Mouse (Mus musculus) cerebellum, adult 18-20 months (tissue): ENCODE measurements around the gene Ccnd3.
A peak's percentile ranks its signal among the peaks of the same experiment; 100 is the strongest.

Experiments used
- DNase-seq, 2 experiments: peaks; one replicate each; pipeline ENCODE4 v3.0.0; 2021

Gene Ccnd3

DNA sequence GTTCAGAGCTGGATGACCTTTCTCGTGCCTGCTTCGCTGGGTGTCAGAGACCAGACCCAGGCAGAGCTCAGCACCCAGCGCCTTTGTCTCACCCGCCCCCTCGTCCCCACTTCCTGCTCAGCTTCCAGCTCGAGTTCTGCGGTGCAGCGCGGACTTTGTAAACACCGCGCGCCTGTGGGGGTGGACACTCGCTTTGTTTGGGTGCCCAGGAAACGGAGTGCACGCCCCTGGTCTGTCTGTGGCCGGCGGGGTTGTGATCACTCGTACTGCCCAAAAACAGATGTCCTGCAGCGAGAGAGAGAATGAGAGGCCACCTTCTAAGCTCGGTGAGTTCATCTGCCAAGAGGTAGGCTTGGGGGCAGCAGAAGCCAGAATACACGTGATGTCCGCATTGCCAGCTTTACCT lies at the start of gene Ccnd3:
Ccnd3 (plus strand) TSS at position 111 of the 406 bp plus-strand sequence.
- DNase-seq: peak; percentile 13 to 23

DNA sequence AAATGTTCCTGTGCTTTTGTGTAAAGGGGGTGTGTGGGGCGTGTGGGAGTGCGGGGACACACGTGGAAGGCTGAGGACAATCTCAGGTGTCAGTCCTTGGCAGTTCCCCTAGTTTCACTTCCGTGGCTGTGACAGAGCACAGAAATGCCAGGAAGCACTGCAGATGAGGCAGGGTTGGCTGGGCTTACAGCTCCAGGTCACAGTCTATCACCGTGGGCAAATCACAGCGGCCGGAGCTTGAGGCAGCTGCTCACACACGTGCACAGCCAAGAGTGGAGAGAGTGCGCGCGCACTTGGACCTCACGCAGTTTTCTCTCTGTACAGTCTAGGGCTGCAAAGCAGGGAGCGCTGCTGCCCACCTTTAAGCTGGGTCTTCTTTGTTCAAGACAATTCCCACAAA lies 46.5 kb upstream of the Ccnd3 start:
- no peak for DNase-seq

DNA sequence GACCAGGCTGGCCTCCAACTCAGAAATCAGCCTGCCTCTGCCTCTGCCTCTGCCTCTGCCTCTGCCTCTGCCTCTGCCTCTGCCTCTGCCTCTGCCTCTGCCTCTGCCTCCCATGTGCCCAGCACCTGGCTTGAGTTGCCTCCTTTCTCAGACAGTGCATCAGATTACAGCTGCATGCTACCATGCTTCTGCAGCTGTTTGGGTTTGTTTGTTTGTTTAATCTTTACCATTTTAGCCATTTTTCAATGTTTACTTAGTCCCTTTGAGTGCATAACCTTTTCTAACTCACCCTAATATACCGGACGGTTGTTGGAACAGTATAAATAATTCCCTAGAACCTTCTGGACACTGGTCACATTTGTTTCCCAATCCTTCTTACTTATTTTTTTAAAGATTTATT lies 45.9 kb upstream of the Ccnd3 start:
- DNase-seq: no peak

DNA sequence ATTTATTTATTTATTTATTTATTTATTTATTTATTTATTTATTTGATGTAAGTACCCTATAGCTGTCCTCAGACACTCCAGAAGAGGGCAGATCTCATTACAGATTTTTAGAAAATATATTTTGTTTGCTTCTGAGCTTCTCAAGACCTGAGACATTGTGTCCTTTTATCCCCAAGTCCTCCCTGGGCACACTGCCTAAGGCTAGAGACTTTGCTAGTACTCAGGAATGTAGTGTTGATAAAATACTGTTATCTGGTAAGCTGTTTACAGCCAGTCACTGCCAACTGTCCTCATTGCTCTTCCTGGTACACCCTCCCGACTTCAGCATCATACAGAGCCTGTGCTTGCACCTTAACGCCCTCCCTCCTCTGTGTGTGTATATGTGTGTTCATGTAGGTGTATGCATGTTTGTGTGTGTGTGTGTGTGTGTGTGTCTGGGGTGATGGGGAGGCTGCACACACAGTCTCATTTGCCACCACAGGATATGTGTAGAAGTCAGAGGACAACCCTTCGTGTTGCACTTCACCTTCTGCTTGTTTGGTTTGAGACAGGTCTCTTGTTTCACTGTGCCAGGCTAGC lies 45.4 kb upstream of the Ccnd3 start:
- DNase-seq: no peak

DNA sequence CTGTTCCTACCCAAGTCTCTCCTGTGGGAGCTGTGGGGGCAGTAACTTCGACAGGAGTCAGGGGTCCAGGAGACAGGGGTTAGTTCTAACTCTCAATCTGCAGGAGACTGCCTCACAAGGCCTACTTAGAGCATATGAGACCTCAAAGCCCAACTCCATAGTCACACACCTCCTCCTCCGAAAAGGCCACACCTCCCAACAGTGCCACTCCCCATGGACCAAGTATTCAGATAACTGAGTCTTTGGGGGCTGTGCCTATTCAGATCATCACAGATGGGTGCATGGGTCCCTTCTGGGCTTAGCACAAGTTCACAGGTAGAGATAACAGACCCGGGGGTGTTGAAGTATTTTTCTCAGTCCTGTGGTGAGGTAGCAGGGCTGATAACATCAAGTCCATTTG lies 43.2 kb upstream of the Ccnd3 start:
- no peak for DNase-seq

DNA sequence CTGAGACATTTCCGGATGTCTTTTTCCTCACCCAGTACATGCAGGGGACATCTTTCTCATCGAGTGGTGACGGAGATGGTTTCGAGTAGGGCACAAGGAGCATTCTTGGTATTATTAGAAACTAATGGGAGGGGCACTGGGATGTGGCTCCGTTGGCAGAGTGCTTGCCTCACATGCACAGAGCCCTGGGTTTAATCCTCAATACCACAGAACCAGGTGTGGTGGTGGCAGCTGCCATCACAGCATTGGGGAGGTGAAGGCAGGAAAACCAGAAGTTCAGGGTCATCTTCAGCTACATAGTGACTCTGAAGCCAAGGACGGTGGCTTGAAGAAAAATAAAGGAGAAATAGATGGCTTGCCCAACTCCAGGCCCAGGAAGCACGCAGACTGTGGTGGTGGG lies 42.6 kb upstream of the Ccnd3 start:
- no peak for DNase-seq

DNA sequence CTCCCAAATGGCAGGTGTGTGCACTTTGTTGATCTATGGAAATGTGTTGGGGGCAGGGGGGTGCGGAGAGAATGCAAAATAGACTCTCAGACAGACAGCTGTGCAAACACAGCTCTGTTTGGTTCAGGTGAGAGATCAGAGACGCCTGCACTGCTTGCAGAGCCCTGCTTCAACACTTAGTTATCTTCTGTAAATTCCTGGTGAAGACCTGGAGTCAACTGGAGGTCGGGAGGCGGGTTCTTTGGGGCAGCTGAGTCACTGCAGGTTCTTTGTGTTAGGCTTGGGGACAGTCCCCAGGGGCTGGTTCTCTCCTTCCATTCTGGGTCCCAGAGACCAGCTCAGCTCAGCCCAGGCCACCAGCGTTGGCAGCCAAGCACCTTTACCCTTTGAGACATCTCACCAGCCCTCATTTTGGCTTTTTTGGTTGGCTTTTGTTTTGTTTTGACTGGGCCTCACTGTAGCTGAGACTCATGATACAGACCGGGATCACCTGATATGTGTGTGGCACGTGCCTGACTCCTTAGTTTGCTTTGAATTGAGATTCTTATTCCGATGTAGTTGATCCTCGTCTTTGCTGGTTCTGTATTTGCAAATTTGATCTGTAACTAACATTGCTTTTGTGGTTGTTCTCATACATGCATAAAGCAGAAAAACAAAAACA lies 42.0 kb upstream of the Ccnd3 start:
- DNase-seq: no peak

DNA sequence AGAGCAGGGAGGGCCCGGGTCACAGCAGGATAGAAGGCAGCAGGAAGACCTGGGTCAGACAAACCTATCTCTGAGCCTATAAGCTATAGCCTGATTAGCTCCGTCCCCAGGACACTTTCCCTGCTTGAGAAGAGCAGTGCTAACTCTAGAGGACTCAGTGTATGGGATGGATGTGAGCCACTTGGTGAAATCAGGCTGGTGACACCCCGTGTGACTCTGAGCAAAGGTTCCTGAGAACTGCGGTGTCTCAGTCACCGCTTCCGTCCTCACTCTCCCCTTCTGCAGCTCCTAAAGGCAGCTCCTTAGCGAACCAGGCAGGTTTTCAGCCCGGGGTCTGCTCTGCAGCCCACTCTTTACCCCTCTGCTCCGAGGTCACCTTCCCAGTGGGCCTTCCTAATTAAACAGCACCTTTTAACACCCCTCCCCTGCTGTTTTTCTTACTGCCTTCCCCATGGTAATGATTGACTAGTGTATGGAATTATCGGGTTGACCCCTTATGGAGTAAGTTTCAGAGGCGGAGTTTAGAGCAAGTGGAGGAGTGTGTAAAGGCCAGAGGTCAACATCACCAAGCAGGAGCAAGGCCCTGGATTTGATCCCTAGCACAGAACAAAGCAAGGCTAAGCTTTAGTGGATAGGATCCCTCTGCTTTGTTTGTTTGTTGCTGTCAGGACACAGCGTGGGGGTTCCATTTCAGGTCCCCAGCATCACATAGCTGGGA lies 40.4 kb upstream of the Ccnd3 start:
- no peak for DNase-seq

DNA sequence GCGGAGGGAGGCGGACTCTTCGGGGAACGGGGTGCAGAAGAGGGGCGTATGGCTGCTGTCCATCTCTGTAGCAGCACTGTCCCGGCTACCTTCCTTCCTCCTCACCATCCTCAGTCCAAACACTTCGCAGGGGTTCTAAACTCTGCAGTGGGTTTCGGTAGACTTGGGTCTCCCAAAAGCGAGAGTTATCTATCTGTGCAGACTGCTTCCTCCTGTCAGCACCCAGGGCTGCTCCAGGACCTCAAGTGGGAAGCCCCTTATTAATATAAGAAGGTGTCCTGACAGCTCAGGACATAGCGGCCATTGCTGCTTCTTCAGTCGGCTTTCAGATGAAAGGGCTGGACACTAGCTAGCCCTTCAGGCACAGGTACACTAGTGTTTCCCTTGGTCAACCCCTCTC lies 39.8 kb upstream of the Ccnd3 start:
- DNase-seq: no peak

DNA sequence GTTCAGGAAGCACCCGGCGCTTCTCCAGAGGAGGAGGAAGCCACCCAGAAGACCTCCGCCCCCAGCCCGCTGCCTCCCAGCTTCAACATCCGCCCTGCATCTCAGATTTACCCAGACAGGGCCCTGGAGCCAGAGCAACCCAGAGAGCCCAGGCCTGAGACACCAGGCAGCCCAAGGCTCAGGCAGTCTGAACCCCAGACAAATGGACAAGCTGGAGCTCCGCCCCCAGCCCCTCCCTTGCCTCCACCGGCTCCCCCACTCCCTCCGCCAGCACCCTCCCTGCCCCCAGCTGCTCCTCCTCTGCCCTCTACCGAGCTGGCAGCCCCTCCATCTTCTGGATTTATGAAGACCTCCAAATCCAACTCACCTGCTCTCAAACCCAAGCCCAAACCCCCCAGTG lies 38.6 kb upstream of the Ccnd3 start:
- no peak for DNase-seq

DNA sequence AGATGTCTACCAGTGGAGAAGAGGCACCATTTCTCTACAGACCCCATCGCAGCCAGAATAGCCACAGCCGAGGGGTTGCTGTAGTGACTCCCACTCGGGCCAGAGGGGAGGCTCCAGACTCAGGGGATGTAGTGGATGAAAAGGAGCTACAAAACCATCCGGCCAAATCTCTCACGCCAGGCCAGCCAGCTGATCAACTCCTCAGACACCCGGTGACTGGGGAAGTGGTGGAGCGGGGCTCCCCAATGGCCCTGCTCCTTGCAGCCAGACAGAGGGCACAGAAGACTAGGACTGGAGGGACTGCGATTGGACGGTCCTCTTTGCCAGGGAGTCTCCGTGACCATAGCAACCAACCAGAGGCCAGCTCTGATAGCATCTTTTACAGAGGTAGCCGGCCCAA lies 37.2 kb upstream of the Ccnd3 start:
- DNase-seq: no peak

DNA sequence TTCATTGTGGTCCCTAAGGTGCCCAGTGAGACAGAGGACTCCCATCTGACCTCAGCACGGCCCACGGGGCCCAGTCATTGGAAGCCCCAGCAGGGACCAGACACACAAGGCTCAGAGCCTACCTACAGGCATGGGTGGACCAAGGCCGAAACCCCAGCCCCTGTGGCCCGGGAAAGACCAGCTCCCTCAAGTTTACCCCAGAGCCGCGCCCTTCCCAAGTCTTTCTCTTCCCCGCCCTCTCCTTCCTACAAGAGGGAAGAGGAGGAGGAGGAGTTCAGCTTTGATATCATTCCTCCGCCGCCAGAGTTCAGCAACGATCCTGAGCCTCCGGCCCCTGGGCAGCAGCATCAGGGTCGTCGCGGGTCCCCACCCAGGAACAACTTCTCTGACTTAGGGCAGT lies 36.8 kb upstream of the Ccnd3 start:
- DNase-seq: no peak

DNA sequence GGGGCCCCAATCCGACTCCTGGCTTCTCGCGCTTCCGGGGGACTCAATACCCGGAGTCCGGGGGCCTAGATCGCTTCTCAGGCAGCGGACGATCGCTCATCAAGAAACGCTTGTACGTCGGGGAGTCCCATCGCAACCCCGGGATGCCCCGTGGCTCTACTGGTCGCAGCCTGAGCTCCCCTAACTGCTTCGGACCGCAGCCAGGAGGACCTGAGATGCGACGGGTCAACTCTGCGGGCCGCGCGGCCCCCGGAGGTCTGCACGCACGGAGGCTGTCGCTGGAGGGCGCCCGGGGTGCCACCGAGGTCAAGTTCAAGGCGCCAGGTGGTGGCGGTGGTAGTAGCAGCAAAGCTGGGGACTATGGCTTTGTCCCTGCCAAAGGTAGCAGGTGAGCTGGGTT lies 36.4 kb upstream of the Ccnd3 start:
- peak in 1 of 2 experiments; percentile 23 for DNase-seq

DNA sequence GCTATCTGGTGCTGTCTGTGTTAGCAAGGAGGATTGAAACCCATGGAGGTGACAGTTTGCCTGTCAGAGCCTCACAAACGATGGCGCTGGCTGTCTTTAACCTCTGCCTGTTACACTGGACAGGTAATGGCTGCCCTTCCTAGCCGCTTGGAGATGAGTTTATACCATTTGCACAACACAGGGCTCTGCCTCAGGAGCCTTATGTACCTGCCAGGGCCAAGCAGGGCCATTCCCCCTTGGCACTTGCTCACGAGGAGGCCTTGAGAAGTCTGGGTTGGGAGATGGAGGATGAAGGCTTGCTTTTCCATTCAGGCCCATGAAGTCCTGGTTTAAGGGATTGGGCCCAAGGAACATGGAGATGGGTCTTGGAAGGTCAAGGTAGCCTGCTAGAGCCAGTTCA lies 35.2 kb upstream of the Ccnd3 start:
- DNase-seq: peak in 1 of 2 experiments; percentile 29

DNA sequence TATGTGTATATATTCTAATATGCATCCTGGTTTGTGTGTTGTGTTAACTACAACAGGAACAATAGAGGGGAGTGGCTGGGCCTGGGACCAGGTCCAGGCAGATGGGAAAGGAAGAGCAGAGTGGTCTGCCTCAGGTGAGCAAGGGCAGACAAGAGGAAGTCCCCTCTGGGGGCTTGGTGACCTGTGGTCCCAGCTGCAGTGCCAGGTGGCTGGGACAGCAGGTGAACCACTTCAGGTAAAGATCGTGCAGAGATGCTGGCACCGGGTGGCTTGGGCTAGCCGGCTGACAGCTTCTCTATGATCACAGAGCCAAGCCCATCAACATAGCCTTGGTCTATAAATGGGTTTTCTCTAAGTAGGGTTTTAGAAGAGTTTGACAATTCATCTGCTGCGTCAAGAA lies 34.7 kb upstream of the Ccnd3 start:
- DNase-seq: peak; percentile 70 to 72

DNA sequence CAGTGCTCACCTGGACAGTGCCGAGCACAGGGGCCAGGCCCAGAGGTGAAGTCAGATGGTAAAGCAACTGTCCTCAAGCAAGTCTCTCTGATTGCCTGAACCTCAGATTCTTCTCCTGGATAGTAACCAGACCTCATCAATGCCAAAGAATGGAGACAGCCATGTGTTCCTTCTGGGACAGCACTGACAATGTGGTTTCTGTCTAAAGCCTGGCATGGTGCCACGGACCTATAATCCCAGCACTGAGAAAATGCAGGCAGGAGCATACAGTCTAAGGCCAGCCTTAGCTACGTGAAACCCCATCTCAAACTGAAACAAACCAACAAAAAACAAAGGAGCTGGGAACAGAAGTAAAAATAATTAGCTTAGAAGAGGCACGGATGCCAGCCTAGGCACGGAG lies 34.2 kb upstream of the Ccnd3 start:
- peak; percentile 77 to 78 for DNase-seq

DNA sequence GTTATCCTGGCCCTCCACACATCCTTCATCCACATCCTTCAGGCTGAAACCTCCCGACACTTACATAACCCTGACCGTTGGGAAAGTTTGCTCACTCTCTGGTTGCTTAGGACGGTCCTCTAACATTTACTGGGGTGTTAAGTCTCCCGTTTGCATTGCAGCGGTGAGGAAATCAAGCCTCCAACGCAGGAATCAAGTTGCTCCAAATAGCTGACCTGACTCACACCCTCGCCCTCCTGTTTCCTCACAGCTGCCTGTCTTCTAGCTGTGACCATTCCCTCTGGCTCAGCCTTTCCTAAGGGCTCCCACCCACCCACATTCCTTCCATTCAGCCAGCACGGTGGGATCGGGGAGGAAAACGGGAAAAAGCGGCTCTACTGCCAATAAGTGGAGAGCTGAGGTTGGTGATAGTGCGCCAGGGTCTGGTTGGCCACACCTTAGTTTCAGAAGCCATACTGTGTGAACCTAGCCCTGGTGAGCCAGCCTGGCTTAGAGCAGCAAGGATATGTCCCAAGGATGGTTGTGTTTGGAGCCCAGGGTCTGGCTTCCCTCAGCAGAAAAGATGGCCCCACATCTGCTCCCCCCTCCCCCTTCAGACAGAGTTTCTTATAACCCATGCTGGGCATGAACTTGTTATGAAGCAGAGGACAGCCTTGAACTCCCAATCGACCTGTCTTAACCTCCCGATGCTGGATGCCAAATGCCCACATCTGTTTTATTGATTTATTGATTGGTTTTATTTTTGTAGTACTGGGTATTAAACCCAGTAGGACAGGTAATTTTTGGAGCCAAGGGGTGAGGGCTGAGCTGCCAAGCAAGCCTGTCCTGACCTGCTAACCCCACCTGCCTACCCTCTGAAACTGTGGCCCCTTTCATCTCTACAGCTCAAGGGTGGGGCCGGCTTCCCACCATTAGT lies 32.2 kb upstream of the Ccnd3 start:
- no peak for DNase-seq

DNA sequence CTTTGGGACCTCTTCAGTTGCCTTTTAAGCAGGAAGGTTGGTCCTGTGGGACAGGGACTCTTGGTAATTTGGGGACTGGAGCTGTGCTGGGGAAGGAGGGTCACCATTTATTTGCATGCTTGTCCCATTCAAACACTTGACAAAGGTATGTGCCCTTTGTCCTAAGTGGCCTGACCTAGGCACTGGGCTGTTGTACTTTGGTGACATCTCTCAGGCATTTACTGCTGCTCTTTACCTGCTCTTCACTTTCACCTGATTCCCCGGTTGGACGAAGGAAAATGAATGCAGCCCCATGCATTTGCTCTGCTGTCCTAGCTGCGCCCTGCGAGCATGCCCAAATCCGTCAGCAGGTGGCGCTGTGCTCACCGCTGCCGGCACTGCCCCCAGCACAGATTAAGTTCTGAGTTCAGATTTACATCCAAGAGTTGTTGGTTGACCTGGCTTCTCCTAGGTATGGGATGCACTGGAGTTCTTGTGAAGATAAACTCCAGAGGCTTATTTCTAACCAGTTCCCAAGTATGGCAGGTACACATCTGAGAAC lies 31.3 kb upstream of the Ccnd3 start:
- DNase-seq: peak; percentile 35 to 60

DNA sequence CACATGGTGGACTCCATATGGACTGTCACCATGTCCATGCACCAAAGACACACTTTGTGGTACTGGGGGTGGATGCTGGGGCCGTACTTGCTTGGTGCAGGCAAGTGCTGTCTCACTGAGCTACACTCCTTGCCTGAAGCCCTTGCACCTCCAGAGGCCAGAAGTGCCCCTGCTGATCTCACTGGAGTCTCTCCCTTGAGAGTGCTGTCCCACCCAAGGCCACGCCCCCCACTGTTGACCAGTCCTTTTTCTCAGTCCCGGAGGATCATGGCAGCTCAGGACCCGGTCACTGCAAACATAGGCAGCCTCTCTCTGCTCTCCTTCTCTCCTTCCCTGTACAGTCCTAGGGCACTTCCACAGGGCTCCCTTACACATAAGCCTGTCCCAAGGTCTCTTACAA lies 30.6 kb upstream of the Ccnd3 start:
- DNase-seq: no peak

DNA sequence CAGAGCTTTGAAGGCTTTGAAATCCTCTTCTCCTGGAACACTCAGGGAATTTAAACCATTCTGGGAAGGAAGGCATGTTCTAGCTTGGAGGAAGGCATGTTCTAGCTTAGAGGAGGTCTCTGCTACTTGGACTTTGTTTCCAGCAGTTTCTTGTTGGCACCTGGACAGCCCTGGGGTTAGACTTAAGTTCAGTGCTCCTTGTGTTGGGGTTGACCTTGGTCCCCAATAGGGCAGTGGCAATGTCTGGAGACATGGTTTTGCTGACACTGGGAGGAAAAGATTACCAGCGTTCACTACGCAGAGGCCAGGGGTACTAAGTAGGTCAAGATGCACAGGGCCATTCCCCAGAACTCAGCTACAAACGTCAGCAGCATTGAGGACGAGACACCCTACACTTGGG lies 29.7 kb upstream of the Ccnd3 start:
- no peak for DNase-seq

DNA sequence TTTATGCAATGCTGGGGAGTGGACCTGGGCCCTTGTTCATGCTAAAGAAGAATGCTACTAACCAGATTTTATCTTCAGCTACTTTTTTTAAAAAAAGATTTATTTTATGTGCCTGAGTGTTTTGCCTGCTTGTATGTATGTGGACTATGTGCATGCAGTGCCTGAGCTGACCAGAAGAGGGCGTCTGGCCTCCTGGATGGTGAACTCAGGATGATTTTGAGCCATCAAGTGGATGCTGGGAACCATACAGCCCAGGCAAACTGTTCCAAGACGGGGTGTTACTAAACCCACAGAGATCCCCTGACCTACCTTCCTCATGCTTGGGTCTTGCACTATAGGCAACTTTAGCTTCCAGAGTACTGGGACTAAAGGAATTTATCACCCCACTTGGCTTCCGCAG lies 29.1 kb upstream of the Ccnd3 start:
- no peak for DNase-seq

DNA sequence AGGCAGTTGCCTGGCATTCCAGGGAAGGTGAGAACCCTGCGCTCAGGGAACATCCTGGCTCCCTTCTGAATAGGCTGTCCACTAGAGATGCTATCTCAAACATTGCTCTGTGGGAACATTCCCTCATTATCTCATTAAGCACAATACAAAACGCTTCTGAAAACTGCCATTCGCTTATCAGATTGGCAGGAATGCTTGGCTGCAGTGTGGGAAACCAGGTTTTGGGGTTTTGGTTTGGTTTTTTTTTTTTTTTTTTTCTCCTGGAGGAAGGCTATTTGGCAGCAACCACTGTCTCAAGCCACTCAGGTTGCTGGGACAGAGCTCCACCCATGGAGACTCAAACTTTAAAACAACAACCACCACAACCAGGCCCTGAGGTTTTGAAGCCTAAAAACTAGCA lies 25.0 kb upstream of the Ccnd3 start:
- DNase-seq: no peak

DNA sequence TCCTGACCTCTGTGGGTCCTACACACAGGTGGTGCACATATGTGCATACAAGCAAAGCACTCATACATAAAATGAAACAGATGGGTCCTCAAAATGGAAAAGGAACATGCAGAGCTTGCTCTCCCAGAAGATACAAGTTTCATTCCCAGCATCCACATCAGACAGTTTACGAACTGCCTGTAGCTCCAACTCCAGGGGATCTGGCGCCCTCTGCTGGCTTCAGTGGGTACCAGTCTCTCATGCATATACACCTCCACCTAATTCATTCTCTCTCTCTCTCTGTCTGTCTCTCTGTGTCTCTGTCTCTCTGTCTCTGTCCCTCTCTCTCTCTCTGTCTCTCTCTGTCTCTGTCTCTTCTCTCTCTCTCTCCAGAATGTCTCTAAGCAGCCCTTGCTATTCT lies 22.4 kb upstream of the Ccnd3 start:
- peak in 1 of 2 experiments; percentile 51 for DNase-seq
